Mouse (Mus musculus): ENCODE measurements around the gene Dhx37. TPM values are rescaled to one million over a fixed set of nuclear protein-coding genes. Genes with fewer than 3 reads are reported as not detected.

Dhx37 gene
- polyA plus RNA-seq, 1 experiment from 2014 or later: 12.4 TPM

GRCm38 (mm10) chr5:125404536-125404902, 29.4 kb downstream of the Dhx37 start:
- DNase-seq (ENCODE audit: low spot score) (no peak), ATAC-seq (ENCODE audit: insufficient number of reproducible peaks, low FRiP score, low TSS enrichment, low read depth) (no peak)
- peaks cover 8% of the 10 kb centered on the region; the same call in 1 of the 2 replicates for H3K4me1 ChIP-seq (ENCODE audit: control insufficient read depth, insufficient read depth, low read length)
- H3K27me3 ChIP-seq (ENCODE audit: control insufficient read depth, insufficient read depth, low read length): no peaks in the 10 kb centered on the region
- peak overlapping the region; percentile 71 for H3K4me2 ChIP-seq (ENCODE audit: low read depth, severe bottlenecking)
- WGBS: 2% methylated on average over 7 of the region's 7 CpGs
- no peaks in the 10 kb centered on the region for H3K36me3 ChIP-seq (ENCODE audit: control insufficient read depth, insufficient read depth, low read length)
- H3K4me3 ChIP-seq (ENCODE audit: low read depth, low read length): peak overlapping the region; percentile 35
- H3K9ac ChIP-seq (ENCODE audit: low read length): peak overlapping the region; percentile 56; the same call in 1 of the 2 replicates
- H3K27ac ChIP-seq (replicated peaks; ENCODE audit: low read depth, low read length): peak overlapping the region; percentile 57; the same call in 1 of the 2 replicates
- no peaks in the 10 kb centered on the region for H3K9me3 ChIP-seq (ENCODE audit: control insufficient read depth, low read length)

- ATAC-seq (ENCODE audit: insufficient number of reproducible peaks, low FRiP score, low TSS enrichment, low read depth): no peak
Measured at GRCm38 (mm10) chr5:125403481-125404465, 30.1 kb downstream of the Dhx37 start.

DNA sequence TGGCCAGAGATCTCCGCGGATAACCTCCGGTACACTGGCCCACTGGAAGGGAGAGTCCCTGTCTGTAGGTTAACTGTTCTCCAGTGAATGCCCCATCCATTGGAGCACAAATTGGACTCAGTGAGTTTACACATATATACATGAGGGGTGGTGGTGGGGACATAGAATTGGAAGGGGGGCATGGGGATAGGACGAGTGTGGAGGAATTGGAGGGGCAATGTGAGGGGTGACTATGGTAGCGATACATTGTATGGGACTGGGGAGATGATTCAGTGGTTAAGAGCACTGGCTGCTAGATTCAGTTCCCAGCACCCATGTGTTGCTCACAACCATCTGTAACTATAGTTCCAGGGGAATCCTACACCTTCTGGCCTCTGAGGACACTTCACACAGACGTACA, 30.9 kb downstream of the Dhx37 start:
- H3K4me3 ChIP-seq (ENCODE audit: low read depth, low read length): no peak overlapping the region
- H3K27me3 ChIP-seq (ENCODE audit: control insufficient read depth, insufficient read depth, low read length): no peaks in the 10 kb centered on the region
- H3K4me1 ChIP-seq (ENCODE audit: control insufficient read depth, insufficient read depth, low read length): peaks cover 8% of the 10 kb centered on the region; the same call in 1 of the 2 replicates
- no peak overlapping the region for H3K4me2 ChIP-seq (ENCODE audit: low read depth, severe bottlenecking)
- H3K9me3 ChIP-seq (ENCODE audit: control insufficient read depth, low read length): no peaks in the 10 kb centered on the region
- 53% methylated on average over 6 of the region's 6 CpGs for WGBS
- DNase-seq (ENCODE audit: low spot score) (no peak), ATAC-seq (ENCODE audit: insufficient number of reproducible peaks, low FRiP score, low TSS enrichment, low read depth) (no peak)
- no peaks in the 10 kb centered on the region for H3K36me3 ChIP-seq (ENCODE audit: control insufficient read depth, insufficient read depth, low read length)
- no peak overlapping the region for H3K9ac ChIP-seq (ENCODE audit: low read length)
- H3K27ac ChIP-seq (replicated peaks; ENCODE audit: low read depth, low read length): no peak overlapping the region

More at GRCm38 (mm10) chr5:125403481-125404465, 30.1 kb downstream of the Dhx37 start:
- Histone ChIP-seq H3K9me3 (ENCODE audit: control insufficient read depth, low read length) (no peaks in the 10 kb centered on the region), H3K27ac (replicated peaks; ENCODE audit: low read depth, low read length) (no peak overlapping the region), H3K4me3 (ENCODE audit: low read depth, low read length) (peak overlapping the region; percentile 26), H3K27me3 (ENCODE audit: control insufficient read depth, insufficient read depth, low read length) (no peaks in the 10 kb centered on the region), H3K4me2 (ENCODE audit: low read depth, severe bottlenecking) (peak overlapping the region; percentile 51), H3K36me3 (ENCODE audit: control insufficient read depth, insufficient read depth, low read length) (no peaks in the 10 kb centered on the region), H3K4me1 (ENCODE audit: control insufficient read depth, insufficient read depth, low read length) (peaks cover 8% of the 10 kb centered on the region; the same call in 1 of the 2 replicates), H3K9ac (ENCODE audit: low read length) (0 out of 2 replicates have a peak overlapping the region, but pooled peaks have one; percentile 14)
- DNase-seq (ENCODE audit: low spot score): peak; percentile 93
- 13% methylated on average over 31 of the region's 31 CpGs for WGBS

- no peak overlapping the region for H3K27ac ChIP-seq (replicated peaks; ENCODE audit: low read depth, low read length)
- H3K4me1 ChIP-seq (ENCODE audit: control insufficient read depth, insufficient read depth, low read length): peaks cover 8% of the 10 kb centered on the region; the same call in 1 of the 2 replicates
- DNase-seq (ENCODE audit: low spot score): no peak
- no peak overlapping the region for H3K4me2 ChIP-seq (ENCODE audit: low read depth, severe bottlenecking)
- no peaks in the 10 kb centered on the region for H3K36me3 ChIP-seq (ENCODE audit: control insufficient read depth, insufficient read depth, low read length)
- H3K9me3 ChIP-seq (ENCODE audit: control insufficient read depth, low read length): no peaks in the 10 kb centered on the region
- 45% methylated on average over 10 of the region's 10 CpGs for WGBS
- H3K9ac ChIP-seq (ENCODE audit: low read length): no peak overlapping the region
- H3K4me3 ChIP-seq (ENCODE audit: low read depth, low read length): no peak overlapping the region
- no peak for ATAC-seq (ENCODE audit: insufficient number of reproducible peaks, low FRiP score, low TSS enrichment, low read depth)
- no peaks in the 10 kb centered on the region for H3K27me3 ChIP-seq (ENCODE audit: control insufficient read depth, insufficient read depth, low read length)
Measured at GRCm38 (mm10) chr5:125402476-125402875, 31.4 kb downstream of the Dhx37 start.

GRCm38 (mm10) chr5:125400903-125401302, 33.0 kb downstream of the Dhx37 start:
- Histone ChIP-seq H3K4me3 (ENCODE audit: low read depth, low read length) (no peak overlapping the region), H3K27ac (replicated peaks; ENCODE audit: low read depth, low read length) (no peak overlapping the region), H3K36me3 (ENCODE audit: control insufficient read depth, insufficient read depth, low read length) (no peaks in the 10 kb centered on the region), H3K27me3 (ENCODE audit: control insufficient read depth, insufficient read depth, low read length) (no peaks in the 10 kb centered on the region), H3K4me2 (ENCODE audit: low read depth, severe bottlenecking) (no peak overlapping the region), H3K9me3 (ENCODE audit: control insufficient read depth, low read length) (no peaks in the 10 kb centered on the region), H3K9ac (ENCODE audit: low read length) (no peak overlapping the region), H3K4me1 (ENCODE audit: control insufficient read depth, insufficient read depth, low read length) (no peaks in the 10 kb centered on the region)
- ATAC-seq (ENCODE audit: insufficient number of reproducible peaks, low FRiP score, low TSS enrichment, low read depth): no peak
- 63% methylated on average over 7 of the region's 7 CpGs for WGBS
- no peak for DNase-seq (ENCODE audit: low spot score)

GRCm38 (mm10) chr5:125395008-125395407, 38.9 kb downstream of the Dhx37 start:
- H3K4me2 ChIP-seq (ENCODE audit: low read depth, severe bottlenecking): no peak overlapping the region
- H3K9ac ChIP-seq (ENCODE audit: low read length): no peak overlapping the region
- DNase-seq (ENCODE audit: low spot score) (no peak), ATAC-seq (ENCODE audit: insufficient number of reproducible peaks, low FRiP score, low TSS enrichment, low read depth) (no peak)
- H3K36me3 ChIP-seq (ENCODE audit: control insufficient read depth, insufficient read depth, low read length): no peaks in the 10 kb centered on the region
- WGBS: 74% methylated on average over 3 of the region's 3 CpGs
- no peak overlapping the region for H3K4me3 ChIP-seq (ENCODE audit: low read depth, low read length)
- H3K9me3 ChIP-seq (ENCODE audit: control insufficient read depth, low read length): no peaks in the 10 kb centered on the region
- H3K27ac ChIP-seq (replicated peaks; ENCODE audit: low read depth, low read length): peak overlapping the region; percentile 98
- peaks cover 19% of the 10 kb centered on the region for H3K4me1 ChIP-seq (ENCODE audit: control insufficient read depth, insufficient read depth, low read length)
- H3K27me3 ChIP-seq (ENCODE audit: control insufficient read depth, insufficient read depth, low read length): no peaks in the 10 kb centered on the region

DNA sequence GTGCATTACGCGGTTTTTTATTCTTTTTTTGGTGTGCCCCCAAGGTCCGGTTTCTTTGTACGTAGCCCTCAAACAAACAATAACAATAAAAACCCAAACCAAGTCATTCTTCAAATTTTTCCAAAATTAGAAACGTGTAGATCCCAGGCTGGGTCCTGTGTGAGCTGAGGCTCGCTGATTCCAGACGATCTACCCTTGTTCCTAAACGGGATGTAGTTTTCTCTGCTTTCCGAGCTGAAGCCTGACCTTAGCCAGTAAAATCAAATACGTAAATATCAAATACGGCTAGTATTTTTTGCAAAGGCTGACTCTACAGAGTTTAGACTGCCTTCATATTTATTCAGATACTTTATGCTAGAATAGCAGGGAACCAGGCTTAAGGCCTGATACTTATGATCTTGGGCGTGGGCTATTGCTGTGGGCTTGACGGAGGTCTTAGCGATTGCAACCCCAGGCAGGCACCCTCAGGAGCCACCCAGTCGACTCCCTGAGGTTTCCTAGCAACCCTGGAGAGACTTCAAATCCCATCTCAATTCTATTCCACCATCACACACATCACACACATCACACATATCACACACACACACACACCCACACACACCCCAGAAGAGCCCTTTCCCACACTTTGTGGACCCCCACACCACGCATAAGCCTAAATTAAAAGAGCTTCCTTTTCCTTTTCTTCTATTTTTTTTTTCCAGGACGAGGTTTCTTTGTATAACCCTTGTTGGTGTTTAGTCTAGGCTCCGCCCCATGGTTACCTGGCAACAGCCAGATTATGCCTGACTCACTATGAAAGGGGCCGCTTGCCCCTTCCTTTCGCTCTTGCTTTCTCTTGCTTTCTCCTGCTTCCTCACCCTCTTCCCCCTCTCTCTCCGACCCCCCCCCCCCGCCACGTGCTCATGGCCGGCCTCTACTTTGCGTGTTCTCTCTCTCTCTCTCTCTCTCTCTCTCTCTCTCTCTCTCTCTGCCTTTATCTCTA, 40.0 kb downstream of the Dhx37 start:
- Histone ChIP-seq H3K36me3 (ENCODE audit: control insufficient read depth, insufficient read depth, low read length) (no peaks in the 10 kb centered on the region), H3K4me3 (ENCODE audit: low read depth, low read length) (peak overlapping the region; percentile 17; the same call in 1 of the 2 replicates), H3K9ac (ENCODE audit: low read length) (peak overlapping the region; percentile 61), H3K4me1 (ENCODE audit: control insufficient read depth, insufficient read depth, low read length) (peaks cover 19% of the 10 kb centered on the region), H3K27ac (replicated peaks; ENCODE audit: low read depth, low read length) (peak overlapping the region; percentile 98), H3K9me3 (ENCODE audit: control insufficient read depth, low read length) (no peaks in the 10 kb centered on the region), H3K27me3 (ENCODE audit: control insufficient read depth, insufficient read depth, low read length) (no peaks in the 10 kb centered on the region), H3K4me2 (ENCODE audit: low read depth, severe bottlenecking) (peak overlapping the region; percentile 55)
- 24% methylated on average over 24 of the region's 25 CpGs for WGBS
- ATAC-seq (ENCODE audit: insufficient number of reproducible peaks, low FRiP score, low TSS enrichment, low read depth) (no peak), DNase-seq (ENCODE audit: low spot score) (peak; percentile 86)
